Mouse (Mus musculus): ENCODE measurements around the gene Zfp362. TPM values are rescaled to one million over a fixed set of nuclear protein-coding genes. Genes with fewer than 3 reads are reported as not detected.

The Zfp362 gene
- polyA plus RNA-seq (2014; fragmentation: Illumina TruSeq; extraction: RNeasy Lipid Tissue Mini Kit (QIAGEN cat#74804); ENCODE audit: low read depth, low replicate concordance), result 4.2 TPM

DNA sequence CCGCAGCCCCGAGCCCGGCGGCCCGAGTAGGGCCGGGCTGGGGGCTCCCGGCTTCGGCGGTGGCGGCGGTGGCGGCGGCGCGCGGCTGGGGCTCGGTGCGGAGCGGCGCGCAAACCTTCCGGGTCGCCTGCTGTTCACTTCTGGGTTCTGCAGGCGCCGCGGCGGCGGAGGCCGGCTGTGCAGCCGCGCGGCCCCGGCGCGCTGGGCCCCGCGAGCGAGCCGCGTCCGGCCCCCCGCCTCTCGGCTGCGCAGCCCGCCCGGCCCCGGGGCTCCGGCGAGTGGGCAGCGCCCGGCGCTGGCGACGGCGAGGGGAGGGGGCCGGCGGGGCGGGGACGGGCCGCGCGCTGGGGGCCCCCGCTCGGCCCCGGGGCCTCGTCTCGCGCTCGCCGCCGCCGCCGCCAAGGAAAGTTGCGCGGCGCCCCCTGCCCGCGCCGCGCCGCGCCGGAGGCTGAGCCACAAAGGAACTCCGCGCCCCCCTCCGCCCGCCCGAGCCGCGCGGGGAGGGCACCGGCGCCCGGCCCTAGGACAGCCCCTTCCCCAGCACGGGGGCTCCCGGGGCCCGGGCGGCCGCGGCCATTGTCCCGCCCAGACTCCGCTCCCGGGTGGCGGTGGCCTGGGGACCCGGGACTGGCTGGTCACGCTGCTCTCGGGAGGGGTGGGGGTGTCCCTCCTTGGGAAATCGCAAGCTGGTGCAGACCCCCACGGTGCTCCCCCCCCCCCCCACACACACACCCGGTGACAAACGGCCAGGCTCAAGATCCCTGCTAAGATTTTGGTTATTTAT, at the start of gene Zfp362:
TSS of gene Zfp362 (minus strand) at position 3 of the 784 bp plus-strand sequence.

GRCm38 (mm10) chr4:128755064-128755463, 50.8 kb downstream of the Zfp362 start, which contains the start of gene A3galt2:
Gene A3galt2, plus strand, starts transcription at chr4:128755364.

Other genes starting within 250 kb of the Zfp362 start
- 1.8 TPM for gene Zscan20, start 195.9 kb downstream of the Zfp362 start, polyA plus RNA-seq (2014; fragmentation: Illumina TruSeq; extraction: RNeasy Lipid Tissue Mini Kit (QIAGEN cat#74804); ENCODE audit: low read depth, low replicate concordance)
- gene Tlr12, start 187.4 kb downstream of the Zfp362 start, polyA plus RNA-seq (2014; fragmentation: Illumina TruSeq; extraction: RNeasy Lipid Tissue Mini Kit (QIAGEN cat#74804); ENCODE audit: low read depth, low replicate concordance), result 0.36 TPM
- 0.53 TPM for gene Phc2, start 151.3 kb downstream of the Zfp362 start, polyA plus RNA-seq (2014; fragmentation: Illumina TruSeq; extraction: RNeasy Lipid Tissue Mini Kit (QIAGEN cat#74804); ENCODE audit: low read depth, low replicate concordance)
- gene A3galt2, start 50.7 kb downstream of the Zfp362 start, polyA plus RNA-seq (2014; fragmentation: Illumina TruSeq; extraction: RNeasy Lipid Tissue Mini Kit (QIAGEN cat#74804); ENCODE audit: low read depth, low replicate concordance), result not detected
- 0.61 TPM for gene Trim62, start 77.5 kb upstream of the Zfp362 start, polyA plus RNA-seq (2014; fragmentation: Illumina TruSeq; extraction: RNeasy Lipid Tissue Mini Kit (QIAGEN cat#74804); ENCODE audit: low read depth, low replicate concordance)
- gene Azin2, start 156.4 kb upstream of the Zfp362 start, polyA plus RNA-seq (2014; fragmentation: Illumina TruSeq; extraction: RNeasy Lipid Tissue Mini Kit (QIAGEN cat#74804); ENCODE audit: low read depth, low replicate concordance), result 0.85 TPM
- 48.5 TPM for gene Ak2, start 185.9 kb upstream of the Zfp362 start, polyA plus RNA-seq (2014; fragmentation: Illumina TruSeq; extraction: RNeasy Lipid Tissue Mini Kit (QIAGEN cat#74804); ENCODE audit: low read depth, low replicate concordance)